Mouse (Mus musculus) thymus, adult 2 months (tissue): ENCODE data around the gene Bbs1. TPM values are rescaled to one million over a fixed set of nuclear protein-coding genes. Genes with fewer than 3 reads are reported as not detected.
"Not testable (repeated sequence)": the region's sequence is repeated elsewhere in the genome, so short reads cannot be mapped to it uniquely, and the experiment has no call there.

ENCODE experiments used
- DNase-seq: peaks from one replicate; pipeline ENCODE4 v3.0.0; 2021
- H3K27ac ChIP-seq: fragments of 200-500 bp; 2 replicates; pipeline ENCODE4 v1.5.1; 2012; ENCODE audit warnings: low read length, control low read depth; ENCODE audit not compliant: control insufficient read depth, insufficient read depth
- H3K27me3 ChIP-seq: fragments of 200-500 bp; 2 replicates; pipeline ENCODE4 v1.6.1; 2012; ENCODE audit warnings: mild to moderate bottlenecking, low read length, moderate library complexity, mixed read lengths; ENCODE audit not compliant: control insufficient read depth, insufficient read depth
- H3K36me3 ChIP-seq: fragments of 200-500 bp; 2 replicates; pipeline ENCODE4 v1.6.1; 2012; ENCODE audit warnings: mild to moderate bottlenecking, low read length, moderate library complexity; ENCODE audit not compliant: control insufficient read depth, insufficient read depth
- H3K4me1 ChIP-seq: fragments of 200-500 bp; replicated peaks from 2 replicates; pipeline ENCODE4 v1.6.1; 2012; ENCODE audit warnings: low read length; ENCODE audit not compliant: control insufficient read depth, insufficient read depth
- H3K4me3 ChIP-seq: fragments of 200-500 bp; 2 replicates; pipeline ENCODE4 v1.5.1; 2012; ENCODE audit warnings: mild to moderate bottlenecking, low read length, control low read depth, moderate library complexity; ENCODE audit not compliant: control insufficient read depth, insufficient read depth
- CTCF ChIP-seq: fragments of 200-500 bp; IDR thresholded peaks from 2 replicates; pipeline ENCODE4 v1.5.1; 2012; ENCODE audit warnings: mild to moderate bottlenecking, control low read depth, low read length, moderate library complexity, borderline replicate concordance; ENCODE audit not compliant: control insufficient read depth, poor library complexity, insufficient read depth; ENCODE audit errors: extremely low read depth
- POLR2A ChIP-seq: fragments of 200-500 bp; IDR thresholded peaks from 2 replicates; pipeline ENCODE4 v1.6.1; 2012; ENCODE audit warnings: mild to moderate bottlenecking, low read length, control low read depth, moderate library complexity; ENCODE audit not compliant: control insufficient read depth, poor library complexity, insufficient read depth; ENCODE audit errors: extremely low read depth
- WGBS: fragments of 180-500 bp; shearing (Covaris S2); methylation state at CpG from one replicate; pipeline ENCODE4 v1.1.7; 2018; 5-methylcytosine and 5-hydroxymethylcytosine counted together
- polyA plus RNA-seq: library from polyadenylated mRNA; depleted of rRNA; stranded (reverse); fragments of >200 nt; gene quantifications from 2 replicates; pipeline ENCODE4 v1.2.3, GENCODE M21; 2012; rRNA removed

Gene Bbs1
- polyA plus RNA-seq, result 2.8 and 4.7 TPM in 2 replicates

- peak; percentile 71 for DNase-seq
- peaks cover 12% of the 10 kb centered on the region; the same call in 1 of the 2 replicates for H3K36me3 ChIP-seq
- H3K4me1 ChIP-seq, result peaks cover 7% of the 10 kb centered on the region
- H3K27ac ChIP-seq, result no peak within 1 kb of the TSS
- peak within 1 kb of the TSS; percentile 48 for H3K4me3 ChIP-seq
- H3K27me3 ChIP-seq, result no peaks in the 10 kb centered on the region
- TF ChIP-seq POLR2A (no peak), CTCF (no peak)
- 10% methylated on average over 31 of the region's 31 CpGs for WGBS
Measured at GRCm38 (mm10) chr19:4905979-4906794, at the start of gene Bbs1. TSS of gene Bbs1 (minus strand) at chr19:4906628.

- H3K4me1 ChIP-seq, H3K27me3 ChIP-seq, H3K27ac ChIP-seq, H3K36me3 ChIP-seq, DNase-seq, H3K4me3 ChIP-seq: not testable (repeated sequence)
- 87% methylated on average over 9 of the region's 9 CpGs for WGBS
Measured at GRCm38 (mm10) chr19:4948641-4949040, 42.2 kb upstream of the Bbs1 start.

- H3K27ac ChIP-seq, result no peak overlapping the region
- H3K4me1 ChIP-seq, result peaks cover 15% of the 10 kb centered on the region
- H3K36me3 ChIP-seq, result no peaks in the 10 kb centered on the region
- DNase-seq, result no peak
- 53% methylated on average over 6 of the region's 6 CpGs for WGBS
- TF ChIP-seq CTCF (no peak), POLR2A (no peak)
- H3K4me3 ChIP-seq, result no peak overlapping the region
- no peaks in the 10 kb centered on the region; the same call in 1 of the 2 replicates for H3K27me3 ChIP-seq
Measured at GRCm38 (mm10) chr19:4945540-4945939, 39.1 kb upstream of the Bbs1 start.

GRCm38 (mm10) chr19:4943253-4943588, 36.8 kb upstream of the Bbs1 start:
- peak; percentile 17 for DNase-seq
- peaks cover 15% of the 10 kb centered on the region for H3K4me1 ChIP-seq
- no peaks in the 10 kb centered on the region; the same call in 1 of the 2 replicates for H3K27me3 ChIP-seq
- H3K4me3 ChIP-seq, result no peak overlapping the region
- TF ChIP-seq CTCF (no peak), POLR2A (no peak)
- H3K36me3 ChIP-seq, result no peaks in the 10 kb centered on the region
- H3K27ac ChIP-seq, result no peak overlapping the region
- WGBS, result 10% methylated on average over 13 of the region's 13 CpGs

GRCm38 (mm10) chr19:4942551-4943252, 36.3 kb upstream of the Bbs1 start, which contains the start of gene Peli3:
TSS of gene Peli3 (minus strand) at chr19:4943127.
- H3K4me3 ChIP-seq, result peak within 1 kb of the TSS; percentile 49
- WGBS, result 1% methylated on average over 46 of the region's 55 CpGs
- DNase-seq, result peak; percentile 77

GRCm38 (mm10) chr19:4937444-4938310, 31.2 kb upstream of the Bbs1 start:
- Histone ChIP-seq H3K27me3 (no peaks in the 10 kb centered on the region; the same call in 1 of the 2 replicates), H3K4me3 (no peak overlapping the region), H3K36me3 (no peaks in the 10 kb centered on the region), H3K27ac (no peak overlapping the region), H3K4me1 (peaks cover 6% of the 10 kb centered on the region; the same call in 1 of the 2 replicates)
- DNase-seq, result no peak
- WGBS, result 73% methylated on average over 17 of the region's 17 CpGs
- TF ChIP-seq CTCF (no peak), POLR2A (no peak)

More at GRCm38 (mm10) chr19:4942551-4943252, 36.3 kb upstream of the Bbs1 start, which contains the start of gene Peli3:
- TF ChIP-seq CTCF, result no peak
- no peak for TF ChIP-seq POLR2A
- Histone ChIP-seq H3K27me3 (no peaks in the 10 kb centered on the region; the same call in 1 of the 2 replicates), H3K27ac (no peak within 1 kb of the TSS), H3K36me3 (no peaks in the 10 kb centered on the region), H3K4me1 (peaks cover 13% of the 10 kb centered on the region)
